ENCODE assay signal across 12 mouse cellular contexts in genomic region chr19:3904363-3904675, GRCm38 (mm10). TPM values are rescaled to one million over a fixed set of nuclear protein-coding genes. Genes with fewer than 3 reads are reported as not detected.
DNase-seq lines count a peak whose midpoint lies in the region; ATAC-seq and TF ChIP-seq lines count a peak whose summit lies in the region.
"Had no signal": no experiment of that assay in that cellular context is flagged by ENCODE, and none has a peak within 500 bp of the region (broad histone marks: within the 10 kb centered on the region; RNA-seq: fewer than 3 reads in every experiment).

No protein-coding gene starts in this region.

- H3K9me3 ChIP-seq in hindbrain, embryonic 13.5 days = no peaks in the 10 kb centered on the region
- no peaks in the 10 kb centered on the region for H3K9me3 ChIP-seq in hindbrain, embryonic 12.5 days (replicated peaks)
- no peaks in the 10 kb centered on the region for H3K9me3 ChIP-seq in limb, embryonic 13.5 days
- H3K9me3 ChIP-seq: neural tube, embryonic 12.5 days had no signal

- ATAC-seq in hindbrain, embryonic 13.5 days (ENCODE audit: low FRiP score) = no peak
- no peak for ATAC-seq in hindbrain, embryonic 12.5 days (ENCODE audit: low FRiP score)
- no peak for ATAC-seq in limb, embryonic 13.5 days (ENCODE audit: low FRiP score, low read depth)
- ATAC-seq in monocyte, adult 5-6 weeks (replicated peaks; ENCODE audit: insufficient number of reproducible peaks, low FRiP score, low TSS enrichment, poor library complexity, severe bottlenecking) = no peak
- ATAC-seq: activated CD4-positive, CD25-positive, alpha-beta regulatory T cell, adult 4 months had no signal

- no peak overlapping the region for H3K9ac ChIP-seq in hindbrain, embryonic 13.5 days
- no peak overlapping the region for H3K9ac ChIP-seq in hindbrain, embryonic 12.5 days
- no peak overlapping the region for H3K9ac ChIP-seq in limb, embryonic 13.5 days
- H3K9ac ChIP-seq: neural tube, embryonic 12.5 days had no signal

- 68% methylated on average over 10 of the region's 10 CpGs for WGBS in hindbrain, embryonic 13.5 days
- 69% methylated on average over 10 of the region's 10 CpGs for WGBS in hindbrain, embryonic 12.5 days
- WGBS in limb, embryonic 13.5 days = 58% methylated on average over 10 of the region's 10 CpGs

- H3K4me3 ChIP-seq in hindbrain, embryonic 13.5 days = no peak overlapping the region
- H3K4me3 ChIP-seq in hindbrain, embryonic 12.5 days = no peak overlapping the region
- H3K4me3 ChIP-seq in C2C12 (ENCODE audit: insufficient read depth, poor library complexity, severe bottlenecking) = peak overlapping the region; percentile 86
- no peak overlapping the region for H3K4me3 ChIP-seq in limb, embryonic 13.5 days
- H3K4me3 ChIP-seq: left cerebral cortex, adult 2 months; neural tube, embryonic 12.5 days had no signal

- H3K4me1 ChIP-seq in hindbrain, embryonic 13.5 days (replicated peaks) = peaks cover 31% of the 10 kb centered on the region
- peaks cover 23% of the 10 kb centered on the region for H3K4me1 ChIP-seq in hindbrain, embryonic 12.5 days
- peaks cover 37% of the 10 kb centered on the region for H3K4me1 ChIP-seq in limb, embryonic 13.5 days

- peak overlapping the region; percentile 63; the same call in 1 of the 2 replicates for H3K4me2 ChIP-seq in hindbrain, embryonic 13.5 days
- no peak overlapping the region for H3K4me2 ChIP-seq in hindbrain, embryonic 12.5 days (replicated peaks)
- H3K4me2 ChIP-seq in limb, embryonic 13.5 days (replicated peaks) = peak overlapping the region; percentile 83; the same call in 1 of the 2 replicates

- H3K79me3 ChIP-seq in C2C12 (ENCODE audit: low read depth) = peaks cover 24% of the 10 kb centered on the region

- H3K79me2 ChIP-seq in C2C12 (ENCODE audit: control insufficient read depth, insufficient read depth) = peaks cover 61% of the 10 kb centered on the region

- H3K27ac ChIP-seq in hindbrain, embryonic 13.5 days = no peak overlapping the region
- no peak overlapping the region for H3K27ac ChIP-seq in hindbrain, embryonic 12.5 days
- peak overlapping the region; percentile 22; the same call in 1 of the 2 replicates for H3K27ac ChIP-seq in limb, embryonic 13.5 days
- H3K27ac ChIP-seq: neural tube, embryonic 12.5 days had no signal

- peaks cover 21% of the 10 kb centered on the region; the same call in 1 of the 2 replicates for H3K27me3 ChIP-seq in hindbrain, embryonic 13.5 days
- no peaks in the 10 kb centered on the region; the same call in 1 of the 2 replicates for H3K27me3 ChIP-seq in hindbrain, embryonic 12.5 days
- no peaks in the 10 kb centered on the region for H3K27me3 ChIP-seq in C2C12 (ENCODE audit: control insufficient read depth, insufficient read depth, insufficient read length)
- no peaks in the 10 kb centered on the region for H3K27me3 ChIP-seq in limb, embryonic 13.5 days
- H3K27me3 ChIP-seq: neural tube, embryonic 12.5 days had no signal

- DNase-seq in ZHBTc4 (ENCODE audit: low read depth, low spot score) (peak; percentile 25), adipocyte (ENCODE audit: low spot score) (no peak)
- no peak for DNase-seq in right cerebral cortex, adult 18-20 months
- DNase-seq: kidney, postnatal 14 days had no signal

- peak overlapping the region; percentile 3 for H3ac ChIP-seq in C2C12 (ENCODE audit: control insufficient read depth, insufficient read length, low read depth)

- H3K36me3 ChIP-seq in hindbrain, embryonic 13.5 days = peaks cover 21% of the 10 kb centered on the region
- H3K36me3 ChIP-seq in hindbrain, embryonic 12.5 days = peaks cover 22% of the 10 kb centered on the region
- peaks cover 55% of the 10 kb centered on the region for H3K36me3 ChIP-seq in C2C12 (ENCODE audit: control insufficient read depth, insufficient read depth)
- peaks cover 54% of the 10 kb centered on the region for H3K36me3 ChIP-seq in limb, embryonic 13.5 days

- no peak for TF ChIP-seq CTCF in C2C12 (IDR thresholded peaks at IDR 0.05; ENCODE audit: control insufficient read depth, insufficient read depth, insufficient read length)

TF ChIP-seq in C2C12, 6 proteins besides CTCF, POLR2A, EP300 and RAD21:
- TF ChIP-seq MYOD1 (IDR thresholded peaks at IDR 0.05; ENCODE audit: control insufficient read depth, insufficient read length, low read depth) = no peak
- no peak for TF ChIP-seq USF1 (IDR thresholded peaks at IDR 0.05; ENCODE audit: low read depth)
- TF ChIP-seq CEBPB (IDR thresholded peaks at IDR 0.05; ENCODE audit: low read depth) = no peak
- no peak for TF ChIP-seq MYOG (IDR thresholded peaks at IDR 0.05; ENCODE audit: control insufficient read depth, extremely low read depth, insufficient read length)
- TF ChIP-seq FOSL1 (IDR thresholded peaks at IDR 0.05; ENCODE audit: insufficient read depth, low read length, poor library complexity, severe bottlenecking) = no peak
- no peak for TF ChIP-seq MAX (IDR thresholded peaks at IDR 0.05)
TF ChIP-seq in C2C12: peak in this region for 0.

RNA-seq across cellular contexts. Expression of gene Tcirg1, which starts 2.6 kb away (rescaled TPM):
- 15.0 and 15.8 TPM in 2 replicates for polyA plus RNA-seq in hindbrain, embryonic 13.5 days (2015; fragmentation: Nextera tagmentation; extraction: Ambion mirVana)
- polyA plus RNA-seq in hindbrain, embryonic 12.5 days (2016; fragmentation: Nextera tagmentation; extraction: Ambion mirVana) = 24.9 and 29.9 TPM in 2 replicates
- polyA plus RNA-seq in C2C12 (2012; fragmentation: generic; extraction: Trizol) = 61.1 TPM
- polyA plus RNA-seq in limb, embryonic 13.5 days (2015; fragmentation: Nextera tagmentation; extraction: Ambion mirVana) = 40.3 and 52.9 TPM in 2 replicates
- 181 to 259 TPM (median 252 TPM) in 3 replicates for total RNA-seq in monocyte, adult 5-6 weeks (2017)

RNA-seq across cellular contexts. Expression of gene Ndufs8, which starts 8.3 kb away (rescaled TPM):
- polyA plus RNA-seq in hindbrain, embryonic 13.5 days (2015; fragmentation: Nextera tagmentation; extraction: Ambion mirVana) = 261 and 264 TPM in 2 replicates
- polyA plus RNA-seq in hindbrain, embryonic 12.5 days (2016; fragmentation: Nextera tagmentation; extraction: Ambion mirVana) = 180 and 207 TPM in 2 replicates
- polyA plus RNA-seq in C2C12 (2012; fragmentation: generic; extraction: Trizol) = 309 TPM
- 259 and 267 TPM in 2 replicates for polyA plus RNA-seq in limb, embryonic 13.5 days (2015; fragmentation: Nextera tagmentation; extraction: Ambion mirVana)
- 27.2 to 46.8 TPM (median 33.1 TPM) in 3 replicates for total RNA-seq in monocyte, adult 5-6 weeks (2017)

RNA-seq across cellular contexts. Expression of gene Aldh3b1, which starts 25.3 kb away (rescaled TPM):
- 1.9 and 2.1 TPM in 2 replicates for polyA plus RNA-seq in hindbrain, embryonic 13.5 days (2015; fragmentation: Nextera tagmentation; extraction: Ambion mirVana)
- polyA plus RNA-seq in hindbrain, embryonic 12.5 days (2016; fragmentation: Nextera tagmentation; extraction: Ambion mirVana) = 1.0 and 1.2 TPM in 2 replicates
- 6.9 TPM for polyA plus RNA-seq in C2C12 (2012; fragmentation: generic; extraction: Trizol)
- 1.1 and 1.3 TPM in 2 replicates for polyA plus RNA-seq in limb, embryonic 13.5 days (2015; fragmentation: Nextera tagmentation; extraction: Ambion mirVana)
- 54.5 to 74.4 TPM (median 57.2 TPM) in 3 replicates for total RNA-seq in monocyte, adult 5-6 weeks (2017)

RNA-seq across cellular contexts. Expression of gene Unc93b1, which starts 30.7 kb away (rescaled TPM):
- polyA plus RNA-seq in hindbrain, embryonic 13.5 days (2015; fragmentation: Nextera tagmentation; extraction: Ambion mirVana) = 10.1 and 13.2 TPM in 2 replicates
- 8.1 and 8.5 TPM in 2 replicates for polyA plus RNA-seq in hindbrain, embryonic 12.5 days (2016; fragmentation: Nextera tagmentation; extraction: Ambion mirVana)
- 0.29 TPM for polyA plus RNA-seq in C2C12 (2012; fragmentation: generic; extraction: Trizol)
- polyA plus RNA-seq in limb, embryonic 13.5 days (2015; fragmentation: Nextera tagmentation; extraction: Ambion mirVana) = 14.2 and 15.0 TPM in 2 replicates
- total RNA-seq in monocyte, adult 5-6 weeks (2017) = 243 to 349 TPM (median 322 TPM) in 3 replicates

RNA-seq across cellular contexts. Expression of gene Chka, which starts 52.7 kb away (rescaled TPM):
- 52.9 TPM in 2 replicates for polyA plus RNA-seq in hindbrain, embryonic 13.5 days (2015; fragmentation: Nextera tagmentation; extraction: Ambion mirVana)
- 63.2 and 66.8 TPM in 2 replicates for polyA plus RNA-seq in hindbrain, embryonic 12.5 days (2016; fragmentation: Nextera tagmentation; extraction: Ambion mirVana)
- 30.9 TPM for polyA plus RNA-seq in C2C12 (2012; fragmentation: generic; extraction: Trizol)
- 46.0 and 47.8 TPM in 2 replicates for polyA plus RNA-seq in limb, embryonic 13.5 days (2015; fragmentation: Nextera tagmentation; extraction: Ambion mirVana)
- 34.8 to 59.4 TPM (median 42.0 TPM) in 3 replicates for total RNA-seq in monocyte, adult 5-6 weeks (2017)
